Mouse (Mus musculus): Measurements from ENCODE around the gene Cx3cr1. TPM values are rescaled to one million over a fixed set of nuclear protein-coding genes. Genes with fewer than 3 reads are reported as not detected.

Cx3cr1 gene
- polyA plus RNA-seq, 1 experiment = 3.9 TPM

DNA sequence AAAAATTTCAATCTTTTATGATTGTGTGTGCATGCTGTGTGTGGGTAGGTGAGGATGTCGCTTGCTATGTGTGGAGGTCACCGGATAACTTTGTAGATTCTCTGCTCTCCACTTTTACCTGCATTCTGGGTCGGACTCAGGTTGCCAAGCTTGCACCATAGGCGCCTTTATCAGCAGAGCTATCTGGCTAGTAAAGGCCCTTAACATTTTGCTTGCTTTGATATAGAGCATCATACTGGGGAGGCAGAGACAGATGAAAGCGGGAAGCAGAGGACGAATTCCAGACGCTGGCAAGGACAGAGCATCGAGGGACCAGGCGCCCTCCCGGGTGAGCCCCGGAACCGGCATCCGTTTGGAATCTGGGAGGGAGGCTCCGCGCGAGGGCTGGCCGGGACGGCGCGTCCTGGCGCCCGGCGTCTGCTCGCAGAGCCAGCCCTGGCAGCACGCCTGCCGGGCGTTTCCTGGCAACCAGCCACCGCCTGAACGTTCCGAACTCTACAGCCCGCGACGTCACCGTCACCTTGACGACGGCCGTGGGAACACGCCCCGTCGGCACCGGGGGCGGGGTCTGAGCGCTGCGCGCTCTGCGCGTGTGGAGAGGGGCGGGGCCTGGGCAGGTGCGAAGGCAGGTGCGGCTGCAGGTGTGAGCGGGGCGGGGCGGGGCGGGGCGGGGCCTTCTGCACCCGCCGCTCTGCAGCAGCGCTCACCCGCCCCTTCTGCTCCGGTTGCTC lies 58.7 kb downstream of the Cx3cr1 start:
- TF ChIP-seq CTCF (IDR thresholded peaks at IDR 0.05; ENCODE audit: extremely low read depth, insufficient read length, insufficient replicate concordance, low read depth, low read length) = no peak
- no peak for TF ChIP-seq POLR2A (IDR thresholded peaks at IDR 0.05; ENCODE audit: low read depth, low read length)
- Histone ChIP-seq H3K4me3 (ENCODE audit: low read depth, low read length) (peak overlapping the region; percentile 50), H3K4me1 (ENCODE audit: control insufficient read depth, insufficient read depth, insufficient read length, low read length) (peaks cover 3% of the 10 kb centered on the region; the same call in 1 of the 2 replicates), H3K27me3 (ENCODE audit: control insufficient read depth, insufficient read depth, low read length) (no peaks in the 10 kb centered on the region), H3K27ac (ENCODE audit: insufficient read depth, low read depth, low read length) (peak overlapping the region; percentile 64), H3K36me3 (ENCODE audit: control insufficient read depth, insufficient read depth, low read length) (no peaks in the 10 kb centered on the region)
- WGBS = 2% methylated on average over 57 of the region's 60 CpGs

GRCm38 (mm10) chr9:120009871-120010270 lies 59.8 kb downstream of the Cx3cr1 start:
- 89% methylated on average over 3 of the region's 3 CpGs for WGBS
- no peak overlapping the region for H3K4me3 ChIP-seq (ENCODE audit: low read depth, low read length)
- H3K36me3 ChIP-seq (ENCODE audit: control insufficient read depth, insufficient read depth, low read length) = no peaks in the 10 kb centered on the region
- TF ChIP-seq POLR2A (IDR thresholded peaks at IDR 0.05; ENCODE audit: low read depth, low read length) (no peak), CTCF (IDR thresholded peaks at IDR 0.05; ENCODE audit: extremely low read depth, insufficient read length, insufficient replicate concordance, low read depth, low read length) (no peak)
- H3K27ac ChIP-seq (ENCODE audit: insufficient read depth, low read depth, low read length) = no peak overlapping the region
- H3K4me1 ChIP-seq (ENCODE audit: control insufficient read depth, insufficient read depth, insufficient read length, low read length) = peaks cover 3% of the 10 kb centered on the region; the same call in 1 of the 2 replicates
- H3K27me3 ChIP-seq (ENCODE audit: control insufficient read depth, insufficient read depth, low read length) = no peaks in the 10 kb centered on the region

- H3K4me1 ChIP-seq (ENCODE audit: control insufficient read depth, insufficient read depth, insufficient read length, low read length) = peaks cover 3% of the 10 kb centered on the region; the same call in 1 of the 2 replicates
- no peaks in the 10 kb centered on the region for H3K36me3 ChIP-seq (ENCODE audit: control insufficient read depth, insufficient read depth, low read length)
- H3K4me3 ChIP-seq (ENCODE audit: low read depth, low read length) = no peak overlapping the region
- H3K27me3 ChIP-seq (ENCODE audit: control insufficient read depth, insufficient read depth, low read length) = no peaks in the 10 kb centered on the region
- WGBS = 72% methylated on average over 7 of the region's 7 CpGs
- no peak overlapping the region for H3K27ac ChIP-seq (ENCODE audit: insufficient read depth, low read depth, low read length)
- TF ChIP-seq POLR2A (IDR thresholded peaks at IDR 0.05; ENCODE audit: low read depth, low read length) (no peak), CTCF (IDR thresholded peaks at IDR 0.05; ENCODE audit: extremely low read depth, insufficient read length, insufficient replicate concordance, low read depth, low read length) (no peak)
Measured at GRCm38 (mm10) chr9:120009226-120009841, 60.3 kb downstream of the Cx3cr1 start.

GRCm38 (mm10) chr9:120007833-120008232 lies 61.8 kb downstream of the Cx3cr1 start:
- H3K27ac ChIP-seq (ENCODE audit: insufficient read depth, low read depth, low read length) = no peak overlapping the region
- 100% methylated on average over 1 of the region's 1 CpGs for WGBS
- TF ChIP-seq CTCF (IDR thresholded peaks at IDR 0.05; ENCODE audit: extremely low read depth, insufficient read length, insufficient replicate concordance, low read depth, low read length) = no peak
- TF ChIP-seq POLR2A (IDR thresholded peaks at IDR 0.05; ENCODE audit: low read depth, low read length) = no peak
- H3K4me3 ChIP-seq (ENCODE audit: low read depth, low read length) = no peak overlapping the region
- H3K36me3 ChIP-seq (ENCODE audit: control insufficient read depth, insufficient read depth, low read length) = no peaks in the 10 kb centered on the region
- no peaks in the 10 kb centered on the region for H3K27me3 ChIP-seq (ENCODE audit: control insufficient read depth, insufficient read depth, low read length)
- peaks cover 3% of the 10 kb centered on the region; the same call in 1 of the 2 replicates for H3K4me1 ChIP-seq (ENCODE audit: control insufficient read depth, insufficient read depth, insufficient read length, low read length)

GRCm38 (mm10) chr9:120005936-120006335 lies 63.7 kb downstream of the Cx3cr1 start:
- Histone ChIP-seq H3K27ac (ENCODE audit: insufficient read depth, low read depth, low read length) (no peak overlapping the region), H3K4me1 (ENCODE audit: control insufficient read depth, insufficient read depth, insufficient read length, low read length) (peaks cover 6% of the 10 kb centered on the region; the same call in 1 of the 2 replicates), H3K4me3 (ENCODE audit: low read depth, low read length) (no peak overlapping the region), H3K36me3 (ENCODE audit: control insufficient read depth, insufficient read depth, low read length) (no peaks in the 10 kb centered on the region), H3K27me3 (ENCODE audit: control insufficient read depth, insufficient read depth, low read length) (no peaks in the 10 kb centered on the region)
- WGBS = 29% methylated on average over 3 of the region's 3 CpGs
- TF ChIP-seq POLR2A (IDR thresholded peaks at IDR 0.05; ENCODE audit: low read depth, low read length) (no peak), CTCF (IDR thresholded peaks at IDR 0.05; ENCODE audit: extremely low read depth, insufficient read length, insufficient replicate concordance, low read depth, low read length) (no peak)

DNA sequence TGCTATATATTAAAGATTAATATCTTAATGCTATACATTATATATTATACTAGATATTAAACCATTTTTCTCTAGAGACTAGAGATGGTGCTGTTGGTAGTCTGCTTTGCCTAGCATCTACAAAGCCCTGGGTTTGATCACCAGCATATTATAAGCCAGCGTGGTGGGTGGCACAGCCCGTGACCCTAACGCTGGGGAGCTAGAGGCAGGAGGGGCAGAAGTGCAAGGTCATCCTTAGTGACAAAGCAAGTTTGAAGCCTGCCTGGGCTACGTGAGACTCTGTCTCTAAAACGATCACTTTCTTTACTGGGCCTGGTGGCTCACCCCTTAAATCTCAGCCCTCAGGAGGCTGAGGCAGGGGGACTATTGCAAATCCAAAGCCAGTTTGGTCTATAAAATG lies 66.8 kb downstream of the Cx3cr1 start:
- TF ChIP-seq CTCF (IDR thresholded peaks at IDR 0.05; ENCODE audit: extremely low read depth, insufficient read length, insufficient replicate concordance, low read depth, low read length) = no peak
- TF ChIP-seq POLR2A (IDR thresholded peaks at IDR 0.05; ENCODE audit: low read depth, low read length) = no peak
- H3K4me3 ChIP-seq (ENCODE audit: low read depth, low read length) = no peak overlapping the region
- 85% methylated on average over 5 of the region's 5 CpGs for WGBS

More for the DNA sequence above, 66.8 kb downstream of the Cx3cr1 start:
- Histone ChIP-seq H3K36me3 (ENCODE audit: control insufficient read depth, insufficient read depth, low read length) (no peaks in the 10 kb centered on the region), H3K27me3 (ENCODE audit: control insufficient read depth, insufficient read depth, low read length) (no peaks in the 10 kb centered on the region), H3K4me1 (ENCODE audit: control insufficient read depth, insufficient read depth, insufficient read length, low read length) (peaks cover 3% of the 10 kb centered on the region; the same call in 1 of the 2 replicates), H3K27ac (ENCODE audit: insufficient read depth, low read depth, low read length) (no peak overlapping the region)

All from small intestine, adult 2 months (tissue).